Mouse (Mus musculus) liver, adult 2 months (tissue): ENCODE data around the gene Zbtb43.

Source experiments
- CTCF ChIP-seq: fragments of 200-500 bp; IDR thresholded peaks from 2 replicates; pipeline ENCODE4 v1.5.1; 2011; ENCODE audit warnings: low read depth, low read length, control low read depth
- POLR2A ChIP-seq: fragments of 200-500 bp; IDR thresholded peaks from 2 replicates; pipeline ENCODE4 v1.6.1; 2011; ENCODE audit warnings: low read length, control low read depth; ENCODE audit not compliant: insufficient read depth; ENCODE audit errors: extremely low read depth

- TF ChIP-seq CTCF, result no peak
- TF ChIP-seq POLR2A, result no peak
These were observed 28.9 kb downstream of the Zbtb43 start for GRCm38 (mm10) chr2:33439471-33439881.
